Mouse (Mus musculus) hindbrain, embryonic 16.5 days (tissue): Measurements from ENCODE around the gene Hspa1a. TPM values are rescaled to one million over a fixed set of nuclear protein-coding genes. Genes with fewer than 3 reads are reported as not detected.

Experiments used
- ATAC-seq: fragments of 200-750 bp; cut with Nextera tagmentation; 2 replicates; pipeline ENCODE4 v1.8.0; 2017; ENCODE audit warnings: moderate TSS enrichment, moderate library complexity
- H3K27ac ChIP-seq: fragments of 300-500 bp; sonication (generic); 2 replicates; pipeline ENCODE4 v1.5.1; 2014; ENCODE audit warnings: low read depth, mild to moderate bottlenecking, control low read depth, low read length, moderate library complexity
- H3K27me3 ChIP-seq: fragments of 300-500 bp; sonication (generic); replicated peaks from 2 replicates; pipeline ENCODE4 v1.6.1; 2014; ENCODE audit warnings: low read length; ENCODE audit not compliant: control insufficient read depth, insufficient read depth
- H3K36me3 ChIP-seq: fragments of 300-500 bp; sonication (generic); 2 replicates; pipeline ENCODE4 v1.6.1; 2014; ENCODE audit warnings: mild to moderate bottlenecking, low read length, moderate library complexity, mixed read lengths; ENCODE audit not compliant: control insufficient read depth, insufficient read depth
- H3K4me1 ChIP-seq: fragments of 300-500 bp; sonication (generic); 2 replicates; pipeline ENCODE4 v1.6.1; 2014; ENCODE audit warnings: low read depth, low read length; ENCODE audit not compliant: control insufficient read depth, insufficient read depth
- H3K4me2 ChIP-seq: fragments of 300-500 bp; sonication (generic); 2 replicates; pipeline ENCODE4 v1.6.1; 2014; ENCODE audit warnings: mild to moderate bottlenecking, low read length, control low read depth, moderate library complexity
- H3K4me3 ChIP-seq: fragments of 300-500 bp; sonication (generic); 2 replicates; pipeline ENCODE4 v1.5.1; 2014; ENCODE audit warnings: mild to moderate bottlenecking, low read length, control low read depth, moderate library complexity
- H3K9ac ChIP-seq: fragments of 300-500 bp; sonication (generic); 2 replicates; pipeline ENCODE4 v1.6.1; 2014; ENCODE audit warnings: low read depth, mild to moderate bottlenecking, control low read depth, low read length, moderate library complexity
- H3K9me3 ChIP-seq: fragments of 300-500 bp; sonication (generic); 2 replicates; pipeline ENCODE4 v1.6.1; 2014; ENCODE audit warnings: mild to moderate bottlenecking, low read length, moderate library complexity; ENCODE audit not compliant: control insufficient read depth
- WGBS: fragments of 180-500 bp; shearing (Covaris S2); extraction: QIAGEN DNeasy Blood & Tissue Kit; methylation state at CpG from one replicate; pipeline ENCODE4 v1.1.7; 2014; 5-methylcytosine and 5-hydroxymethylcytosine counted together
- polyA plus RNA-seq: library from polyadenylated mRNA; unstranded; fragments of >200 nt; fragmentation: Nextera tagmentation; extraction: Ambion mirVana; gene quantifications from 2 replicates; pipeline ENCODE4 v1.2.1, GENCODE M21; 2015

Hspa1a gene
- polyA plus RNA-seq, 1 experiment from 2014 or later, result 18.1 TPM

DNA sequence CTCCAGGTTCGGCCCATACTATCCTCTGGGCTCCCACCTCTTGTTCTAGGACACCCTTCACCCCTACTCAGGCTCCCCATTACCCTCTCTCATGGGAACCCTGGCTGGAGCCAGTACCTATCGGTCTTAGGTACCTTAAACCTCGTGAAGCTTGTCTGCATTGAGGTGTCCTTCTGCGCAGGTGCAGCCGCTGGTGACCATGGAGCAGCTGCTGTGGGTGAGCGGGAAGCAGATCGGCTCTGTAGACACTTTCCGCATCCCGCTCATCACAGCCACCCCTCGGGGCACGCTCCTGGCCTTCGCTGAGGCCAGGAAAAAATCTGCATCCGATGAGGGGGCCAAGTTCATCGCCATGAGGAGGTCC, 40.2 kb downstream of the Hspa1a start:
- H3K4me2 ChIP-seq, result peak overlapping the region; percentile 92
- H3K4me3 ChIP-seq, result peak overlapping the region; percentile 78
- peak overlapping the region; percentile 87 for H3K9ac ChIP-seq
- H3K4me1 ChIP-seq, result peaks cover 7% of the 10 kb centered on the region
- H3K9me3 ChIP-seq, result no peaks in the 10 kb centered on the region
- WGBS, result 8% methylated on average over 14 of the region's 14 CpGs
- no peaks in the 10 kb centered on the region; the same call in 1 of the 2 replicates for H3K36me3 ChIP-seq
- ATAC-seq, result peak; percentile 48
- no peaks in the 10 kb centered on the region for H3K27me3 ChIP-seq
- peak overlapping the region; percentile 73 for H3K27ac ChIP-seq

DNA sequence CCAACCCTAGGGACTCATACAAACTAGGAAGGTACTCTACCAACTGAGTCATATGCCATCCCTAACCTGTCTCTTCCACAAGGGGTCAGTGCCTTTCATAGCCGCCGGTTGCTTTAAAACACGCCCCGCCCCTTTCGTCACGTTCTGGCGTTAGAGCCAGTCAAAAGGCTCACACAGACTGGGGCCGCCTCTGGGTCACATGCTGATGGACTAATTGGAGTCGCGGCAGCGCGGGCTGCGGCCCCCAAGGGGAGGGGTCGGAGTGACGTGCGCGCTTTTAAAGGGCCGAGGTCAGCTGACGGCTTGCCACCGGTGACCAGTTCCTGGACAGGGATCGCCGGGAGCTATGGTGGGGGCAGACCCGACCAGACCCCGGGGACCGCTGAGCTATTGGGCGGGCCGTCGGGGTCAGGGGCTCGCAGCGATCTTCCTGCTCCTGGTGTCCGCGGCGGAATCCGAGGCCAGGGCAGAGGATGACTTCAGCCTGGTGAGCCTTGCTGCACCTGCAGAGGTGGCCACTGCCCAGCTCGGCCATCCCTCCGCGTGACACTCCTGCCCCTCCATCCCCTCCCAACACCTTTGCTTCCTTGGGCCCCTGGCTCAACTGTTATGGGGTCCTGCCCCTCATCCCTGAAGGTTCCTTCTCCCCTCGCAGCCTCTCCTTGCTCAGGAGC, 40.8 kb downstream of the Hspa1a start, which contains the start of gene Neu1:
Gene Neu1 (plus strand): TSS at position 193 of the 674 bp plus-strand sequence.
- 0% methylated on average over 36 of the region's 38 CpGs for WGBS
- peak; percentile 98 for ATAC-seq
- peak within 1 kb of the TSS; percentile 92 for H3K4me2 ChIP-seq
- peaks cover 7% of the 10 kb centered on the region for H3K4me1 ChIP-seq
- H3K9me3 ChIP-seq, result no peaks in the 10 kb centered on the region
- peak within 1 kb of the TSS; percentile 87 for H3K9ac ChIP-seq
- peak within 1 kb of the TSS; percentile 78 for H3K4me3 ChIP-seq
- no peaks in the 10 kb centered on the region; the same call in 1 of the 2 replicates for H3K36me3 ChIP-seq
- no peaks in the 10 kb centered on the region for H3K27me3 ChIP-seq
- peak within 1 kb of the TSS; percentile 73 for H3K27ac ChIP-seq

DNA sequence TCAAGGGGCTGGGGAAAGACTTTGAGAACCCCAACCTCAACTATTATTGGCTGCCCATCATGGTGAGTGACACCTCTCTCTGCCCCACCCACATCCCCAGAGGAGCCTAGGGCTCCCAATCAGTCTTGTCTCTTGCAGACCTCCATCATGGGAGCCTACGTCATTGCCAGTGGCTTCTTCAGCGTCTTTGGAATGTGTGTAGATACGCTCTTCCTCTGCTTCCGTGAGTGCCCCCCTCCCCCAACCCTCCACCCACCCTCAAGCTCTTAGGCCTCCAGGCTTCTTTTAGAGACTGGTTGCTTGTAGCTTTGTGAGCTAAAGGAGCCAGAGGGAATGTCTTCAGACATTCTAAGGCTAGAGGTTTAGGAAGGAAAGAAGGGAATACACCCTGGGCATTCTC, 43.1 kb downstream of the Hspa1a start:
- Histone ChIP-seq H3K9me3 (no peaks in the 10 kb centered on the region), H3K4me1 (peaks cover 7% of the 10 kb centered on the region), H3K27ac (no peak overlapping the region), H3K9ac (no peak overlapping the region), H3K27me3 (no peaks in the 10 kb centered on the region), H3K36me3 (no peaks in the 10 kb centered on the region), H3K4me3 (no peak overlapping the region), H3K4me2 (no peak overlapping the region)
- WGBS, result 81% methylated on average over 4 of the region's 4 CpGs
- no peak for ATAC-seq

DNA sequence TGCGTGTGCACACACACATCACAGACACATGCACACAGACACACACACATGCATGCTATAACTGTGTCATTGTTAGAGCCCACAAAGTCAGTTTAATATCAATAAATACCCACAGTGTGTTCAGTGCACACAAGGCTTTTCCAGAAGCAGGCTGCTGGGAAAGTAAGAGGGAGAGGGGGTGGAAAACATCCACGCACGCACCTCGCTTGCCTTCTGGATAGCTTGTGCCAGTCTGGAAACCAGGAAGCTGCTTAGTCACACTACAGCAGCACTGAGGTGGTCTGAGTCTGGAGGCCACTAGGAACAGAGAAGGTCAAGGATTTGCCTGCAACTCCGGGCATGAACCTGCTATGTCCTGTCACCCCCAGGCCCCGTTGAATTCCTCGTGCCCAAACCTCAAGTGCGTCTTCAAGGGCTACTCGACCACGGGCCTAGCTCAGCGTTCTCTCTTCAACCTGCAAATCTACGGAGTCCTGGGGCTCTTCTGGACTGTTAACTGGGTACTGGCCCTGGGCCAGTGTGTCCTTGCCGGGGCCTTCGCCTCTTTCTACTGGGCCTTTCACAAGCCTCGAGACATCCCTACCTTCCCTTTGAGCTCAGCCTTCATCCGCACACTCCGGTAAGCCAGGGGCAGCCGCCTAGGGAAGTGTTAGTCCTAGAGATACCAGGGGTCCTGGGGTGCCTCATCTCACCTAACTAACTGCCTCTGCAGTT, 44.5 kb downstream of the Hspa1a start:
- Histone ChIP-seq H3K4me3 (no peak overlapping the region), H3K4me2 (no peak overlapping the region), H3K36me3 (no peaks in the 10 kb centered on the region), H3K27ac (no peak overlapping the region), H3K9ac (no peak overlapping the region), H3K27me3 (no peaks in the 10 kb centered on the region), H3K4me1 (peaks cover 6% of the 10 kb centered on the region), H3K9me3 (no peaks in the 10 kb centered on the region)
- 87% methylated on average over 18 of the region's 18 CpGs for WGBS
- no peak for ATAC-seq

- no peaks in the 10 kb centered on the region for H3K4me1 ChIP-seq
- ATAC-seq, result no peak
- H3K36me3 ChIP-seq, result no peaks in the 10 kb centered on the region
- no peaks in the 10 kb centered on the region for H3K9me3 ChIP-seq
- no peak overlapping the region for H3K9ac ChIP-seq
- H3K27me3 ChIP-seq, result no peaks in the 10 kb centered on the region
- no peak overlapping the region for H3K4me2 ChIP-seq
- WGBS, result 71% methylated on average over 4 of the region's 5 CpGs
- H3K27ac ChIP-seq, result no peak overlapping the region
- H3K4me3 ChIP-seq, result no peak overlapping the region
Measured at GRCm38 (mm10) chr17:34924258-34924657, 47.7 kb downstream of the Hspa1a start.

- no peak for ATAC-seq
- Histone ChIP-seq H3K36me3 (no peaks in the 10 kb centered on the region), H3K4me1 (no peaks in the 10 kb centered on the region), H3K27me3 (no peaks in the 10 kb centered on the region), H3K27ac (no peak overlapping the region), H3K4me3 (no peak overlapping the region), H3K4me2 (no peak overlapping the region), H3K9ac (no peak overlapping the region), H3K9me3 (no peaks in the 10 kb centered on the region)
- WGBS, result 48% methylated on average over 6 of the region's 6 CpGs
Measured at GRCm38 (mm10) chr17:34922939-34923338, 49.0 kb downstream of the Hspa1a start.

Other genes with a start within 250 kb of the Hspa1a start
- 0.19 and 0.25 TPM in 2 replicates for gene C4b, start 228.3 kb downstream of the Hspa1a start, polyA plus RNA-seq
- not detected in 2 replicates for gene Cyp21a1, start 167.6 kb downstream of the Hspa1a start, polyA plus RNA-seq
- 41.2 and 43.1 TPM in 2 replicates for gene Stk19, start 135.2 kb downstream of the Hspa1a start, polyA plus RNA-seq
- 68.4 and 68.9 TPM in 2 replicates for gene Dxo, start 135.1 kb downstream of the Hspa1a start, polyA plus RNA-seq
- 57.1 and 62.6 TPM in 2 replicates for gene Skiv2l, start 121.9 kb downstream of the Hspa1a start, polyA plus RNA-seq
- gene Nelfe, start 121.8 kb downstream of the Hspa1a start, polyA plus RNA-seq, result 78.9 and 83.3 TPM in 2 replicates
- gene Cfb, start 109.6 kb downstream of the Hspa1a start, polyA plus RNA-seq, result 1.6 and 2.1 TPM in 2 replicates
- gene Zbtb12, start 92.7 kb downstream of the Hspa1a start, polyA plus RNA-seq, result 9.2 and 9.6 TPM in 2 replicates
- not detected in 2 replicates for gene Gm20547, start 90.1 kb downstream of the Hspa1a start, polyA plus RNA-seq
- 1.8 and 2.8 TPM in 2 replicates for gene C2, start 73.9 kb downstream of the Hspa1a start, polyA plus RNA-seq
- gene Ehmt2, start 73.7 kb downstream of the Hspa1a start, polyA plus RNA-seq, result 81.9 and 95.3 TPM in 2 replicates
- 0.21 TPM in 1 of 2 replicates, not detected in the other for gene Slc44a4, start 57.7 kb downstream of the Hspa1a start, polyA plus RNA-seq
- gene Neu1, start 40.9 kb downstream of the Hspa1a start, polyA plus RNA-seq, result 41.7 and 42.1 TPM in 2 replicates
- gene Hspa1b, start 12.9 kb downstream of the Hspa1a start, polyA plus RNA-seq, result 0.45 and 0.74 TPM in 2 replicates
- gene Gm20481, start 2.2 kb downstream of the Hspa1a start, polyA plus RNA-seq, result not detected in 2 replicates
- 1.4 and 1.6 TPM in 2 replicates for gene Hspa1l, start 547 bp upstream of the Hspa1a start, polyA plus RNA-seq
- 106 and 113 TPM in 2 replicates for gene Lsm2, start 9.7 kb upstream of the Hspa1a start, polyA plus RNA-seq
- 50.7 and 61.7 TPM in 2 replicates for gene Vars, start 28.8 kb upstream of the Hspa1a start, polyA plus RNA-seq
- 0.08 and 0.19 TPM in 2 replicates for gene Vwa7, start 44.4 kb upstream of the Hspa1a start, polyA plus RNA-seq
- gene Sapcd1, start 55.9 kb upstream of the Hspa1a start, polyA plus RNA-seq, result 1.7 TPM in 2 replicates
- gene Msh5, start 74.6 kb upstream of the Hspa1a start, polyA plus RNA-seq, result 1.8 and 2.5 TPM in 2 replicates
- gene Clic1, start 77.8 kb upstream of the Hspa1a start, polyA plus RNA-seq, result 85.2 and 88.5 TPM in 2 replicates
- gene Ddah2, start 86.9 kb upstream of the Hspa1a start, polyA plus RNA-seq, result 338 and 363 TPM in 2 replicates
- not detected in 2 replicates for gene Ly6g6c, start 93.2 kb upstream of the Hspa1a start, polyA plus RNA-seq
- gene Mpig6b, start 94.0 kb upstream of the Hspa1a start, polyA plus RNA-seq, result 0.13 and 0.21 TPM in 2 replicates
- gene Ly6g6e, start 104.7 kb upstream of the Hspa1a start, polyA plus RNA-seq, result 0.16 and 0.34 TPM in 2 replicates
- 0.68 and 1.0 TPM in 2 replicates for gene Ly6g6d, start 105.9 kb upstream of the Hspa1a start, polyA plus RNA-seq
- gene Ly6g6f, start 113.5 kb upstream of the Hspa1a start, polyA plus RNA-seq, result 0.22 TPM in 1 of 2 replicates, not detected in the other
- gene Abhd16a, start 117.1 kb upstream of the Hspa1a start, polyA plus RNA-seq, result 113 and 115 TPM in 2 replicates
- gene Ly6g5c, start 136.1 kb upstream of the Hspa1a start, polyA plus RNA-seq, result not detected in 2 replicates
- 0.93 and 1.5 TPM in 2 replicates for gene Ly6g5b, start 143.3 kb upstream of the Hspa1a start, polyA plus RNA-seq
- gene Gpank1, start 149.3 kb upstream of the Hspa1a start, polyA plus RNA-seq, result 20.7 and 23.7 TPM in 2 replicates
- 319 and 346 TPM in 2 replicates for gene Csnk2b, start 149.9 kb upstream of the Hspa1a start, polyA plus RNA-seq
- gene D17H6S53E, start 154.2 kb upstream of the Hspa1a start, polyA plus RNA-seq, result 8.9 TPM in 2 replicates
- gene Apom, start 159.9 kb upstream of the Hspa1a start, polyA plus RNA-seq, result not detected in 2 replicates
- gene Bag6, start 163.0 kb upstream of the Hspa1a start, polyA plus RNA-seq, result 50.9 and 65.2 TPM in 2 replicates
- gene Prrc2a, start 192.7 kb upstream of the Hspa1a start, polyA plus RNA-seq, result 138 and 153 TPM in 2 replicates
- gene Aif1, start 203.9 kb upstream of the Hspa1a start, polyA plus RNA-seq, result 5.6 and 10.1 TPM in 2 replicates
- 4.8 and 7.3 TPM in 2 replicates for gene Lst1, start 216.3 kb upstream of the Hspa1a start, polyA plus RNA-seq
- gene Ltb, start 222.3 kb upstream of the Hspa1a start, polyA plus RNA-seq, result 1.1 and 1.2 TPM in 2 replicates
- not detected in 2 replicates for gene Tnf, start 229.9 kb upstream of the Hspa1a start, polyA plus RNA-seq
- gene Lta, start 233.2 kb upstream of the Hspa1a start, polyA plus RNA-seq, result 0.37 and 0.80 TPM in 2 replicates
- gene Gm16181, start 248.7 kb upstream of the Hspa1a start, polyA plus RNA-seq, result 0.34 and 0.45 TPM in 2 replicates